Mouse (Mus musculus) gastrocnemius, postnatal 25 days (tissue): ENCODE measurements around the gene Stxbp6. TPM values are rescaled to one million over a fixed set of nuclear protein-coding genes. Genes with fewer than 3 reads are reported as not detected.

Source experiments
- DNase-seq: peaks from one replicate; pipeline ENCODE4 v3.0.0; 2022
- total RNA-seq, 2 experiments: library from RNA; stranded (reverse); gene quantifications; 1 replicate in 1 of 2; 2 replicates in 1 of 2; pipeline ENCODE4 v1.2.3; 2021

Gene Stxbp6
- total RNA-seq, 2 experiments from 2014 or later = 4.2 to 9.0 TPM

- DNase-seq = no peak
Observed at GRCm38 (mm10) chr12:44996274-44996673, 78.2 kb downstream of the Stxbp6 start.

GRCm38 (mm10) chr12:44993391-44993790, 81.1 kb downstream of the Stxbp6 start:
- peak; percentile 22 for DNase-seq

GRCm38 (mm10) chr12:44992847-44993246, 81.7 kb downstream of the Stxbp6 start:
- no peak for DNase-seq

GRCm38 (mm10) chr12:44990379-44990778, 84.1 kb downstream of the Stxbp6 start:
- no peak for DNase-seq

- no peak for DNase-seq
Observed at GRCm38 (mm10) chr12:44989011-44989410, 85.5 kb downstream of the Stxbp6 start.

GRCm38 (mm10) chr12:44987762-44988161, 86.7 kb downstream of the Stxbp6 start:
- DNase-seq = no peak

- DNase-seq = no peak
Observed at GRCm38 (mm10) chr12:44979316-44979848, 95.1 kb downstream of the Stxbp6 start.

GRCm38 (mm10) chr12:44975266-44975665, 99.2 kb downstream of the Stxbp6 start:
- DNase-seq = no peak

- DNase-seq = no peak
Observed at GRCm38 (mm10) chr12:44971477-44971876, 103.0 kb downstream of the Stxbp6 start.

GRCm38 (mm10) chr12:44967448-44967847, 107.1 kb downstream of the Stxbp6 start:
- DNase-seq = no peak

- no peak for DNase-seq
Observed at GRCm38 (mm10) chr12:44957474-44957873, 117.0 kb downstream of the Stxbp6 start.

GRCm38 (mm10) chr12:44953121-44953520, 121.4 kb downstream of the Stxbp6 start:
- no peak for DNase-seq

GRCm38 (mm10) chr12:44952072-44952471, 122.4 kb downstream of the Stxbp6 start:
- no peak for DNase-seq

GRCm38 (mm10) chr12:44950559-44950958, 124.0 kb downstream of the Stxbp6 start:
- DNase-seq = no peak

GRCm38 (mm10) chr12:44947823-44948222, 126.7 kb downstream of the Stxbp6 start:
- DNase-seq = no peak

GRCm38 (mm10) chr12:44940325-44940724, 134.2 kb downstream of the Stxbp6 start:
- DNase-seq = no peak

- no peak for DNase-seq
Observed at GRCm38 (mm10) chr12:44939106-44939505, 135.4 kb downstream of the Stxbp6 start.

GRCm38 (mm10) chr12:44932954-44933353, 141.6 kb downstream of the Stxbp6 start:
- DNase-seq = no peak

GRCm38 (mm10) chr12:44931716-44932115, 142.8 kb downstream of the Stxbp6 start:
- DNase-seq = no peak

GRCm38 (mm10) chr12:44928456-44928855, 146.1 kb downstream of the Stxbp6 start:
- peak; percentile 11 for DNase-seq

- DNase-seq = no peak
Observed at GRCm38 (mm10) chr12:44925901-44926300, 148.6 kb downstream of the Stxbp6 start.

GRCm38 (mm10) chr12:44923273-44923672, 151.2 kb downstream of the Stxbp6 start:
- no peak for DNase-seq

GRCm38 (mm10) chr12:44922241-44922640, 152.3 kb downstream of the Stxbp6 start:
- no peak for DNase-seq

GRCm38 (mm10) chr12:44919613-44920012, 154.9 kb downstream of the Stxbp6 start:
- no peak for DNase-seq

- no peak for DNase-seq
Observed at GRCm38 (mm10) chr12:44918929-44919328, 155.6 kb downstream of the Stxbp6 start.
